Mouse (Mus musculus): ENCODE measurements at regions not wholly inside any gene's neighbourhood (a gene's known extent, or its start where the extent isn't known, plus 50 kb on each side); places are given as distances from the start of the nearest gene placed in this dataset.
A peak's percentile ranks its signal among the peaks of the same experiment; 100 is the strongest.

DNA sequence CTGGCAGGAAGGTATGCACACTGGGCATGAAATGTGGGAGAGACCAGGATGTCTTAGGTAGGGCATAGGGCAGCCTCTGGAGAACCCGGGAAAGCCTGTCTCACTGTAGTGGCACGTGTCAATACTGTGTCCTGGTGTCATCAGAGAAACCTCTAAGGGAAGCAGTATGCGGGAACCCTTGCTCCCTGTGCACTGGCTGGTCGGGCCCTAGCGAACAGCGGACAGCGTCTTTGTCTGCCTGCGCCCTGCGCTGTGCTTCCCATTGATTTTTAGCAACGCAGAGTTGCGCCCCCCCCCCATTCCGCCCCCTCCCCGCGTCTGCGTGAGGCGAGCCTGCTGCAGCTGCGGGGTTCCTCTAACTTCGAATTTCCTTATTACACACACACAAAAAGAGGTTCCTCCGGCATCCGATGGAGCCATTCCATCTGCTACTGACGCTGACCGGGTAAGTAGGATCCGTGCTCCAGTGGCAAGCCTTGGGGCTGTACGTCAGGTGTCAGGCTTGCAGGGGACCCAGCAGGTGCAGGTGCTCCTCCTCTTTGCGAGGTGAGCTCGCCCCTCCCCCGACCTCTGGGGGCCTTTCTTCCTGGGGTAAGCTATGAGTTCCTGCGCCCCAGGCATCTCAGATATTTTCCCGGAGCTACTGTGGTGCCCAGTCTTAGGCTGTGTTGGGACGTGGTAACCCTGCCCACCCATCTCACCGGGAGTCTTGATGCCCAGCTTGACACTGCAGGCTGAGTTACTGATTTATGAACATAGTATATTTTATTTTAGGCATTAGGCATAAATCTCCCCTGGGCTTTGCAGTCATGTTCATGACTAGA, 151.8 kb upstream of the Topaz1 start:
- Histone ChIP-seq H3K27ac (replicated peaks) (no peak overlapping the region; the same call in 1 of the 2 replicates), H3K4me2 (replicated peaks) (peak overlapping the region; percentile 62), H3K4me1 (peaks cover 21% of the 10 kb centered on the region)

DNA sequence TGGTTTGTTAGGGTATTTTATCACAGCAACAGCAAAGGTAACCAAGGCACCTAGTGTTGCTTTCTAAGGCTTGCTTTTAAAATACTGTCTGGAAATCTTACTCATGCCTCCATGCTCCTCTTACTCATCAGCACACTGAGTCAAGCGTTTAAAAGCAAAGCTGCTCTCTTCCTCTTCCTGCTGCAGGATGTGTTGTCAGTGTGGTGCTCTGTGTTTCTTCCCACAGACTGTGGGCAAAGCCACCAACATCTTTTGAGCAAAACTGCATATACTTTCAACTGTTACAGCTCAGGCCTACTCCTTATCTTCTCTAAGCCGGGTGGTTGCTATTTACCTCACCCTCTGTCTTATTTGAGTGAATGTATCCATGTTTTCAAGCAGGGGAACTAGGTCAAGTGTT, 144.0 kb upstream of the Topaz1 start:
- H3K9ac ChIP-seq (replicated peaks), result no peak overlapping the region
- 88% methylated on average over 2 of the region's 2 CpGs for WGBS
- ATAC-seq (replicated peaks), result no peak

More for the DNA sequence above, 151.8 kb upstream of the Topaz1 start:
- peak; percentile 63 for ATAC-seq (replicated peaks)
- Histone ChIP-seq H3K9me3 (no peaks in the 10 kb centered on the region), H3K36me3 (no peaks in the 10 kb centered on the region), H3K27me3 (0 out of 2 replicates have a peak, but pooled peaks cover 8% of the 10 kb centered on the region), H3K4me3 (peak overlapping the region; percentile 37), H3K9ac (replicated peaks) (peak overlapping the region; percentile 44)
- WGBS, result 2% methylated on average over 31 of the region's 31 CpGs

DNA sequence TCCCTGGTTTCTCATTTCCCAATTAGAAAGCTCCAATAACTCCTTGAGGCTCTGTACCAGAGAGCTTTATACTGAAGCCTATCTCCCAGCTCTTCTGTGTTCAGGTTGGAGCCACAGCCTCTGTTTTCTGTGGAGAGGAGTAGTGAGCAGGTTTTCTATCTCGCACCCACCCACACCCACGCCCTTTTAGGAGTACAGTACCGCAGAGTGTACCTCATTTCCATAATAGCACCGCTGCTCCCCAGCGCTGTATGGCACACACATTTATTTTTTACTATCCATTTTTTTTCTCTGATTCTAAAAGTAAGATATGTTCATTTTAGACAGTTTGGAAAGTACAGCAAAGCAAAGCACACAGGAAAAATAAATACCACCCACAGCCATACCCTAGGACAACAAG, 137.5 kb upstream of the Topaz1 start:
- WGBS, result 85% methylated on average over 5 of the region's 5 CpGs
- no peak overlapping the region for H3K27ac ChIP-seq (replicated peaks)
- no peak for ATAC-seq (replicated peaks)
- no peaks in the 10 kb centered on the region for H3K9me3 ChIP-seq
- no peak overlapping the region for H3K4me2 ChIP-seq (replicated peaks)
- peaks cover 4% of the 10 kb centered on the region for H3K4me1 ChIP-seq
- H3K9ac ChIP-seq (replicated peaks), result no peak overlapping the region
- H3K4me3 ChIP-seq, result no peak overlapping the region
- no peaks in the 10 kb centered on the region for H3K36me3 ChIP-seq
- no peaks in the 10 kb centered on the region for H3K27me3 ChIP-seq

More for the DNA sequence above, 144.0 kb upstream of the Topaz1 start:
- Histone ChIP-seq H3K36me3 (no peaks in the 10 kb centered on the region), H3K4me3 (no peak overlapping the region), H3K4me2 (replicated peaks) (no peak overlapping the region), H3K27ac (replicated peaks) (no peak overlapping the region), H3K4me1 (no peaks in the 10 kb centered on the region), H3K27me3 (no peaks in the 10 kb centered on the region), H3K9me3 (no peaks in the 10 kb centered on the region)

DNA sequence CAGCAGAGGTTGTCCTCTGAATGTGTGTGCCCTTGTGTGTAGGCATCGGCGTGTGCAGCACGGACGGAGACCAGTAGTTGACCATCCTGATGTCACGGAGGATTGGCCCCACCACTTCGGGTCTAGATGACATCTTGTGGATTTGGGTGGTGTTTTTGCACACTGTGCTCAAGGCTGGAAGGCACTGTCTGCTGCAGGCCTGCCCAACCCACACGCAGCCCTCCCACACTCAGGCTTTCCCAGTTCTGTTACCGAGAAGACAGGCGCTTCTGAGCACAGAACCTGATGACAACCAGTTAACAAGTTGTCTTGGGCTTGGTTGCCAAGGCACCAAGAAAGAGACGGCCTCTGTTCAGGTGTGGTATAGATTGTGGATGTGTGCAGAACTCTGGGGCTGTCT, 136.2 kb upstream of the Topaz1 start:
- H3K27ac ChIP-seq (replicated peaks), result no peak overlapping the region
- no peak overlapping the region for H3K4me2 ChIP-seq (replicated peaks)
- no peak overlapping the region for H3K4me3 ChIP-seq
- H3K36me3 ChIP-seq, result no peaks in the 10 kb centered on the region
- H3K4me1 ChIP-seq, result peaks cover 4% of the 10 kb centered on the region
- ATAC-seq (replicated peaks), result no peak
- H3K9ac ChIP-seq (replicated peaks), result no peak overlapping the region
- no peaks in the 10 kb centered on the region for H3K27me3 ChIP-seq
- WGBS, result 83% methylated on average over 10 of the region's 10 CpGs
- H3K9me3 ChIP-seq, result no peaks in the 10 kb centered on the region

DNA sequence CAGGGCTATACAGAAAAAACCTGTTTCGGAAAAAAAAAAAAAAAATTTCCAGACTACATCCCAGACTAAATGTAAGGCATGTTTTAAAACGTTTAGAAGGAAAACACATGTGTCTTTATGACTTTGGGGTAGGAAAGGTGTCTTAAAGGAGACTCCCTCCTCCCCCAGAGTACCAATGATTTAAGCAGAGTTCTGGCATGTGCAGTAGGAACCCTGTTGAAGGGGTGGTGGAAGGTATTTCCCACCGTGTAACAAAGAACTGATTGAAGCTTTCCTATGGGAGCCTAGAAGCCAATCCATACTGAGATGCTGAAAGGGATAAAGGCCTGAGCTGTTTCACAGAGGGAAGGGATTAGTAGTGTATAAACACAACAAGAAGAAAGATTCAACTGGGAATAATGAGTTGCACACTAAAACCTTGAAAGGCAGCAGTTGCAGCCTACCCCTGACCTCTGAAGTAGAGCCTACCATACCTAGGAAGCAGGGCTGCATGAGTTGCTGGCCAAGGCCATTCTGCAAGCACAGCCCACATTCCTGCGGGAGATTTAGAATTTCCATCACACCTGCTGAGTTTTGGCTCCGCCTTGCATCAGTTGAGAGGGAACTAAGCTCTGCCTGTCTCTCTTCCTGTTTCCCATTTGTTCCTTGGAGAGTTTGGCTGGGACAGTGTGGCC, 132.4 kb upstream of the Topaz1 start:
- no peak for ATAC-seq (replicated peaks)
- Histone ChIP-seq H3K9ac (replicated peaks) (no peak overlapping the region), H3K4me3 (no peak overlapping the region), H3K36me3 (no peaks in the 10 kb centered on the region), H3K27ac (replicated peaks) (no peak overlapping the region), H3K27me3 (no peaks in the 10 kb centered on the region), H3K9me3 (no peaks in the 10 kb centered on the region), H3K4me2 (replicated peaks) (no peak overlapping the region), H3K4me1 (peaks cover 4% of the 10 kb centered on the region)
- 10% methylated on average over 5 of the region's 5 CpGs for WGBS

DNA sequence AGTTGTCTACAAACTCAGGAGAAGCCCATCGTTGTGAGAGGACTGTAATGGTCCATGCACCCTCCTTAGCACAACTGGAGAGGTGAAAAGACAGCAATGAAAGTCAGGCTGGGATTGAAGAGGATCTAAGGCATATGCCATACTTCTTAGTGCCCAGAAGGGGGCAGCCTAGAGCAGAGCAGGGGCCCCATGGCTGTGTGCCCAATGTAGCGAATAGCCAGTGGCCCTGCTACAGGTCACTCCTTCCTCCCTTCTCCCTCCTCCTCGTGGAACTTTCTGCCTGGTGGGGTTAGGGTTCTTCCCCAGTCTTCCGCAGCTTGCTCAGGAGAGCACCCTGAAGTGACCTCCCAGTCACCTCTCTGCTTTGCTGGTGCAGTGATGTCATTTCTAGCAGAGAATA, 131.8 kb upstream of the Topaz1 start:
- no peak overlapping the region for H3K4me2 ChIP-seq (replicated peaks)
- H3K4me1 ChIP-seq, result peaks cover 4% of the 10 kb centered on the region
- H3K4me3 ChIP-seq, result no peak overlapping the region
- 13% methylated on average over 4 of the region's 4 CpGs for whole genome bisulfite sequencing
- ATAC-seq (replicated peaks), result no peak
- H3K9ac ChIP-seq (replicated peaks), result no peak overlapping the region
- no peaks in the 10 kb centered on the region for H3K9me3 ChIP-seq
- no peak overlapping the region for H3K27ac ChIP-seq (replicated peaks)
- no peaks in the 10 kb centered on the region for H3K27me3 ChIP-seq
- no peaks in the 10 kb centered on the region for H3K36me3 ChIP-seq

DNA sequence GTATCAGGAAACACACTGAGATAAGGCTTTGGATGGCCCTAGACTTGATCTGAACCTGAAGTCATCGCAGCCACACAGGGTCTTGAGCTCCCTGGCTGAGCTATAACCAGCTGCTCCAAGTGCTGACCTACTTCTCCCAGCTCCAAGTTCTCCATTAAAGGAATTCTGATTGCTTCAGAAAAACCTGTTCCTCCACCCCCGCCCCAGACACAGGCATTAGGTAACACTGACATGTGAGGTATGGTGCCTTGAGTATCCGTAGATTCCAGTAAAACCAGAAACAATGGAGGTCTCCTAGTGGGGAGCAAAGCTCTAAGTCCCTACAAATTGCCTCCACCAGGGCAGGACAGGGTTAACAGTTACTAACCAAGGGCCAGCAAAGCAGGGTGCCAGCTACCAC, 129.4 kb upstream of the Topaz1 start:
- Histone ChIP-seq H3K27ac (replicated peaks) (no peak overlapping the region), H3K36me3 (no peaks in the 10 kb centered on the region), H3K4me1 (peaks cover 4% of the 10 kb centered on the region), H3K4me3 (no peak overlapping the region), H3K4me2 (replicated peaks) (no peak overlapping the region), H3K9ac (replicated peaks) (no peak overlapping the region), H3K27me3 (peaks cover 6% of the 10 kb centered on the region), H3K9me3 (no peaks in the 10 kb centered on the region)
- ATAC-seq (replicated peaks), result no peak
- 36% methylated on average over 3 of the region's 3 CpGs for WGBS

DNA sequence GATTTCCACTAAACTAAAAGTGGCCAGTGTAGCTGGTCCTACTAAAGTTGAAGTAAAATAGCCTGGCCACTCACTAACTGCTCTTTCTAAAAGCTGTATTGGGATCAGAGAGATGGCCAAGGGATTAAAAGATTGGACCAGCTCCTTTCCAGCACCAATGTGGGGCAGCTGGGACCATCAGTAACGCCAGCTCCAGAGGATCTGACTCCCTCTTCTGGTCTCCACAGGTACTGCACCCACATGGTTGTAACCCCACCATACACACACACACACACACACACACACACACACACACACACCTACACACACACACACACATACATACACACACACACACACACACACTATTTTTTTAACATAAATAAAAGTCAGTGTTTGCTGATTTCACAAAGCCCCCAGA, 122.1 kb upstream of the Topaz1 start:
- Histone ChIP-seq H3K27me3 (peaks cover 15% of the 10 kb centered on the region), H3K4me3 (no peak overlapping the region), H3K4me1 (peaks cover 9% of the 10 kb centered on the region), H3K9ac (replicated peaks) (no peak overlapping the region), H3K9me3 (no peaks in the 10 kb centered on the region), H3K36me3 (no peaks in the 10 kb centered on the region), H3K27ac (replicated peaks) (no peak overlapping the region), H3K4me2 (replicated peaks) (no peak overlapping the region)
- no peak for ATAC-seq (replicated peaks)
- 96% methylated on average over 1 of the region's 1 CpGs for WGBS

DNA sequence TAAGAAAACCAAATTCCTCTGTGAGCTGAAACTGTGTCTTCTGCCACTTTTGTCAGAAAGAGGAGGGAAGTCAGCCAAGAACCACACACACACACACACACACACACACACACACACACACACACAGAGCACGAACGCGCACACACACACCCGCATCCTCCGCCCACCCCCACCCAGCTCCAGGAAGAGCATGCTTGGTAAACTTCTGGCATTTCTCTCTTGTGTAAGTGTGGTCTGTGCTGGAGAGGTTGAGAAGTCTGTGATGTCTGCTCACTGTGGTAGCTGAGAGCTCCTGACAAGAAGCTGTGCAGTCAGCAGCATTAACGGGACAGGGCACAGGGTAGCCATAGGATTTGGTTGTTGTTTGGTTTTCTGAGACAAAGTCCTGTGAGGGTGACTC, 120.8 kb upstream of the Topaz1 start:
- H3K27me3 ChIP-seq, result peaks cover 17% of the 10 kb centered on the region
- WGBS, result 77% methylated on average over 6 of the region's 6 CpGs
- no peak overlapping the region for H3K27ac ChIP-seq (replicated peaks)
- H3K4me3 ChIP-seq, result no peak overlapping the region
- no peak overlapping the region for H3K9ac ChIP-seq (replicated peaks)
- ATAC-seq (replicated peaks), result no peak
- H3K4me2 ChIP-seq (replicated peaks), result no peak overlapping the region
- no peaks in the 10 kb centered on the region for H3K36me3 ChIP-seq
- H3K4me1 ChIP-seq, result peaks cover 11% of the 10 kb centered on the region
- no peaks in the 10 kb centered on the region for H3K9me3 ChIP-seq

DNA sequence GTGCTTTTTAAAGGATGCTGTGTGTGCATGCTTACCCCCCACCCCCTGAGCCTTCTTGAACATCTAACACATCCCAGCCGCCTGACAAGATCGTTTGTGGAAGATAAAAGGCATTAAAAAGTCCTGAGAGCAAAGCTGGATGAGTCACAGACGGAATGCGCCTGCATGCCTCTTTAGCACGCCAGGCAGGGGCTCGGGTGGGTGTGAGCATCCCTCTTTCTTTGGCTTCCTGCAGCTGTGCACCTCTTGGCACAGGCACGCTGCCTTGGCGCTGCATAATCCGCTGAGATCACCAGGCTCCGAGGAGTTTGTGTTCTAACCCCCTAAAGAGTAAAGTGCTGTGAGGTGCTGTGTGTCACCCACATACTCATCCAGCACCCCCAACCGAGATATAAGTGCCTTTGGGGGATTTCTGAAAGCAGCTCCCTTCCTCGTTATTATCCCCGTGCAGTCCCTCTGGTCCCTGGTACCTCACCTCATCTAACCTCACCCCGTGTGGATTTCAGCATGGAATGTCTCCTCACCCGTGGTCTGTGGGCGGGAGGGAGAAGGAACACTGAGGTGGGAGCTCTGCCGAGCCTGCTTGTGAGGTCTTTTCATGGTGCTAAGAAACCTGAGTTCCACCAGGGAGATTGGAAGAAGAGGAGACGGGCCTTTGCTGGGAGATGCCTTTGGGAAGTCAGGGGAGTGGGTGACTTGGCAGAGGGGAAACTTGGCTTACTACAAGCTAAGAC, 117.8 kb upstream of the Topaz1 start:
- Histone ChIP-seq H3K4me2 (replicated peaks) (no peak overlapping the region), H3K27me3 (peaks cover 19% of the 10 kb centered on the region; the same call in 1 of the 2 replicates), H3K9ac (replicated peaks) (no peak overlapping the region), H3K9me3 (no peaks in the 10 kb centered on the region), H3K36me3 (no peaks in the 10 kb centered on the region), H3K27ac (replicated peaks) (no peak overlapping the region), H3K4me3 (no peak overlapping the region), H3K4me1 (peaks cover 23% of the 10 kb centered on the region)
- 21% methylated on average over 18 of the region's 18 CpGs for WGBS
- ATAC-seq (replicated peaks), result 0 out of 2 replicates have a peak, but pooled peaks have one; percentile 44

DNA sequence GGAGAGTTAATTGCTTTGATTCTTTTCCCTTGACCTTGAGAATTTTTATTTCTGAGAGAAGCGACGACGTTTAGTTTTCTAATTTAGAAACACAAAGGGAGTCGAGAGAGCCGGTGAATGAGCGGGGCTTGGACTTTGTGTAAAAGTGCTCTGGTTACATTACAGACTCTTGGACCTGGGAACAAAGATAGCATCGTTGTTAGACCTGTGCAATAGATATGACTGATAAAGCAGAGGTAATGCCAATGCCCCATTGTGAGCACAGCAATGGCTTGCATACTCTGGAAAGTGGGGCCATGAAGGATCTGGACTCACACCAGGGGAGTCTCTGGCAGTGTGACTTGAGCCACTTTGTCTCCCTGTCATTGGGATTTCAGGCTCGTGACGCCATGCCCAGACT, 115.4 kb upstream of the Topaz1 start:
- Histone ChIP-seq H3K9ac (replicated peaks) (no peak overlapping the region), H3K4me2 (replicated peaks) (no peak overlapping the region), H3K36me3 (no peaks in the 10 kb centered on the region), H3K27me3 (peaks cover 22% of the 10 kb centered on the region; the same call in 1 of the 2 replicates), H3K4me1 (peaks cover 40% of the 10 kb centered on the region), H3K4me3 (no peak overlapping the region), H3K27ac (replicated peaks) (no peak overlapping the region), H3K9me3 (no peaks in the 10 kb centered on the region)
- WGBS, result 54% methylated on average over 9 of the region's 9 CpGs
- no peak for ATAC-seq (replicated peaks)

DNA sequence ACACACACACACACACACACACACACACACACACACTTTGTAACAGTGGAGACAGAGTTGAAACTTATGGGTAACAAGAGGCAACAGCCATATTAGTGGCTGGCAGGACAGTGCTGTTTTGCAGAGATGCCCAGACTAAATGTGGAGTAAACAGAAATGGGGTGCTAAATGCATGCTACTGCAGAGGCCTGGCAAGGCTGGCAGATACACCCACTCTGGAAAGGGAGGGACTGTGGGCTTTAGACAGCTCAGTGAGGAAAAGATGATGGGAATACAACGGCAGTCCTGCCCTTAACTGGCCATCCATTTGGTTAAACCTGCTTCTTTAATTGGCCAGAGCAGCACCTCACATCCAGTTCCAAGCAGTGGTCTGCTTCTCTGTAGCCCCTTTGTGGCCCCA, 113.7 kb upstream of the Topaz1 start:
- H3K9me3 ChIP-seq, result no peaks in the 10 kb centered on the region
- ATAC-seq (replicated peaks), result no peak
- no peak overlapping the region for H3K9ac ChIP-seq (replicated peaks)
- H3K36me3 ChIP-seq, result no peaks in the 10 kb centered on the region
- peaks cover 29% of the 10 kb centered on the region; the same call in 1 of the 2 replicates for H3K27me3 ChIP-seq
- H3K4me2 ChIP-seq (replicated peaks), result no peak overlapping the region
- H3K4me1 ChIP-seq, result peaks cover 40% of the 10 kb centered on the region
- WGBS, result 80% methylated on average over 1 of the region's 1 CpGs
- no peak overlapping the region for H3K27ac ChIP-seq (replicated peaks)
- no peak overlapping the region for H3K4me3 ChIP-seq

Measured in forebrain, embryonic 15.5 days (tissue).